Mouse (Mus musculus) adrenal gland, postnatal 10 days (tissue): Measurements from ENCODE around the gene Gm13178. TPM values are rescaled to one million over a fixed set of nuclear protein-coding genes. Genes with fewer than 3 reads are reported as not detected.

Experiments
- DNase-seq: peaks from one replicate; pipeline ENCODE4 v3.0.0; 2021; ENCODE audit warnings: mixed read lengths
- long read RNA-seq, 2 experiments: library from polyadenylated mRNA; stranded (forward); transcript quantifications; one replicate each; pipeline ENCODE4 v2.0.0; 2021
- total RNA-seq, 2 experiments: library from RNA; stranded (reverse); gene quantifications; 2 replicates each; pipeline ENCODE4 v1.2.3; 2021

Gm13178 gene
- total RNA-seq = not detected
- long read RNA-seq, experiment 1 = 0 reads
- long read RNA-seq, experiment 2 = 0 reads

DNA sequence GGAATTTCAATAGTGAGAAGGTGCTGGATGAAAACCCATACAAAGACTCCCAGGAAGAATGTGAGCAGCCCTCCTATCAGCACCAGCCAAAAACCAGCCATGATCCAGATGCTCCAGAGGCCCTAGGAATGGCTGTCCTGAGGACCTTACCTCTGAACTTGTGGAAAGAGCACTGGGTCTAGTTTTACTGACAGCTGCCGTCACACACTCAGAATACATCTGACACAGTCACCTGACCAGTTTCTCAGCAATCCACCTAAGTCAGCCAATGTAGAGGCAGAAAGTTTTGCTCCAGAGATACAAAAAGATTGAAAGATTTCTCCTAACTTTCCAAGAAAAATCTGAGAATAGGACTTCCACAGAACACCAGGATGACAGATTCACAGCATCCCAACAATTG, at the start of gene Gm13178:
Gene Gm13178, minus strand, starts transcription at position 101 of the 400 bp plus-strand sequence.
- DNase-seq = no peak

DNA sequence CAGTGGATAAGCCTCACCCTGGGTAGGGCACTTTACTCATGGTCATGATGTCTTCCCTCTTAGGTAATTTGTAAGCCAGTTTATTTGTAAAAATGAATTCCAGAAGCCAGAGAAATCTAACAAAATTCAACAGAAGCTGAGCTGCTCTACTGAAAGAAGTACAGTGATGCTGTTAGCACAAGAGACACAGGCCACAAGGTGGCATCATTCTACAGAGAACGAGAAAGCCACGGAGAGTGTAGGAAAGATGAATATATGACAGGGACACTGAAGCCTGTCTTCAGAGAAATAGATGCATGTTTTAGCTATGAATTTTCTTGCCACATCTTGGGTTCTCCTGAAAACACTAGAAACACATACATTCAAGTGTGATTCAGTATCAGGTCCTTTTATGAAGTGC, 44.5 kb upstream of the Gm13178 start:
- peak; percentile 41 for DNase-seq

DNA sequence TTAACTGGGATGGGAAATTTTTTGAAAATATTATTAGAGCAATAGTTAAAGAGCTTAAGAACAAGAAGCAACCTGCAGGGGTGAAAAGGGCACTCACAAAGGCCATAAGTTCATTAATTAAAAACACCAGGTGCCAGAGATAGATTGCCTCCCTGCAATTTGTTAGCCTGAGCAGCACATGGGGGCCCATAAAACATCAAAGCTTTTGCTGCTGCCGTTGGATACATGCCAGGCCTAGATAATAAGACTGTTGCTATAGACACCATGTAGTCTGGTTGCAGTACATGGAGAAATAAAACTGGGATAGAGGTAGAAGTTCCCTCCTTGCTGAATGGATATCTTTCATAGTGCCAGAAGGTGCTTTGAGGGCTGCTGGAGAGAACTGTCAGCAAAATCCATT, 27.9 kb upstream of the Gm13178 start:
- no peak for DNase-seq

DNA sequence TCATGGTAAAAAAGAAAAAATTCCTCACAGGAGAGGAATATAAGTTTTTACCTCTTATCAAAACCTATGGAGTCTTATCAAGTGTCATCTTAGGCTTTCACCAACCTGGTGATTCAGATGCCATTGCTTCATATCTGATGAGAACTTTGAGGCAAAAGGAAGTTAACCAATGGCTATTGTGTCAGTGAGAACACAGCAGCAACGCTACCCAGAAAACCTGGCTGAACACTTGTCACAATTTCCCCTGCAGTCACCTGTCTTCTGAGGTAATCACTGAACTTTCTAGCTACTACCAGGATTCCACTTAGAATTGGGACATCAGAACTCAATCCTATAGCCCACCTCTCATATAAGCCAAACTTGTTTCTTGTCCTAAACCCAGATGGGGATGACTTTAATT, 1.5 kb downstream of the Gm13178 start:
- DNase-seq = no peak

DNA sequence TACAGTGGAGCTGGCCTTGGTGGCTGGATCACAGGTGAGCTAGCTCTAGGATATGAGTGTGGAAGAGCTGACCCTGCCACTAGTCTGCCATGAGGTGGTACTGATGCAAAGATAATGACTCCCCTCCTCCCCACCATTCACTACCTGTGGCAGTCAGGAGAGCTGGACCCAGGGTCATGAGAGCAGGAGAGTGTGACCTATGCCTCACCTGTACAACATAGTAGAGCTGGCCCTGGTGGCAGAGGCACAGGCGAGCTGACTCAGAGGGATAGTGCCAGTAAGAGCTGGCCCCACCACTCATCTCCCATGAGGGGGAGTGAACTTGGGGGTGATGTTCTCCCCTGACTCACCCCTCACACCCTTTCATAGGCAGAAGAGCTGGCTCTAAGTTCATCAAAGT, 2.9 kb downstream of the Gm13178 start:
- no peak for DNase-seq

DNA sequence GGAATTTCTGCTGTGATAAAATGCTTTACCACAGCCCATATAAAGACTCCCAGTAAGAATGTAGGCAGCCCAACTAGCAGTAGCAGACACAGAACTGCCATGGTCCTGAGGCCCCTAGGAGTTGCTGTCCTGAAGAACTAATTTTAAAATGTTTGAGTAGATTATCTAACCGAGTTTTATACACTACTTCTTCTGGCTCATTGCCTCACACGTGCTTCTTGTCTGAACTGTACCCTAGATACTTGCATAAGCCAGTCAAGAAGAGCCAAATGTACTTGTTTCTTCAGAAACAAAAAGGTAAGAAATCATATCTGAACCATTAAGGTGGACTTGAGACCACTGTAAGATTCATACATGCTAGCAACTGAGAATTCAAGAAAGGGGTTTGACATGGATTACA, 34.9 kb downstream of the Gm13178 start, which contains the start of gene Gm436:
Gene Gm436, minus strand, starts transcription at position 101 of the 400 bp plus-strand sequence.
- DNase-seq = no peak

Other genes starting within 250 kb of the Gm13178 start
- gene 9430007A20Rik, start 201.6 kb downstream of the Gm13178 start, total RNA-seq = not detected
- gene Gm13124, start 156.3 kb downstream of the Gm13178 start, total RNA-seq = not detected
- not detected for gene Aadacl4, start 107.7 kb downstream of the Gm13178 start, total RNA-seq
- gene Gm436, start 35.0 kb downstream of the Gm13178 start, total RNA-seq = not detected
- not detected for gene Gm438, start 65.2 kb upstream of the Gm13178 start, total RNA-seq
- 100 to 1,000 TPM; 108 to 126 TPM for gene Dhrs3, start 171.4 kb upstream of the Gm13178 start, total RNA-seq